Mouse (Mus musculus) CH12.LX (cell line): Measurements from ENCODE around the gene Ube2e1. TPM values are rescaled to one million over a fixed set of nuclear protein-coding genes. Genes with fewer than 3 reads are reported as not detected.

ENCODE experiments used
- DNase-seq: peaks from one replicate; pipeline ENCODE4 v3.0.0-alpha.2; 2013; ENCODE audit errors: extremely low read depth
- H3K27ac ChIP-seq: 2 replicates; pipeline ENCODE4 v1.5.1; 2012; ENCODE audit warnings: low read depth, mild to moderate bottlenecking, control low read depth, moderate library complexity; ENCODE audit not compliant: insufficient read depth
- H3K27me3 ChIP-seq: replicated peaks from 2 replicates; pipeline ENCODE3; 2012; ENCODE audit warnings: inconsistent platforms
- H3K36me3 ChIP-seq, 2 experiments: replicated peaks in 1 of 2; 2 replicates each; pipeline versions ENCODE3 to v1.6.1; 2012; ENCODE audit warnings: inconsistent platforms in 1 of 2, low read length in 1 of 2, mild to moderate bottlenecking in 1 of 2, mixed read lengths in 1 of 2, moderate library complexity in 1 of 2; ENCODE audit not compliant: control insufficient read depth in 1 of 2, insufficient read depth in 1 of 2
- H3K4me1 ChIP-seq, 2 experiments: 2 replicates each; pipeline ENCODE4 v1.6.1; 2012; ENCODE audit warnings: inconsistent platforms in 1 of 2, moderate library complexity in 1 of 2; ENCODE audit not compliant: insufficient read depth in 2 of 2, control insufficient read depth in 1 of 2
- H3K4me2 ChIP-seq: 2 replicates; pipeline ENCODE4 v1.6.1; 2012; ENCODE audit warnings: low read depth, mild to moderate bottlenecking, control low read depth; ENCODE audit not compliant: poor library complexity, insufficient read depth, severe bottlenecking
- H3K4me3 ChIP-seq, 3 experiments: fragments of 150-350 bp in 1 of 3; sonication (generic) in 1 of 3; replicated peaks in 1 of 3; 2 replicates each; pipeline versions ENCODE3 to v1.5.1; 2011 to 2012; ENCODE audit warnings: low read depth in 2 of 3, low read length in 2 of 3, mild to moderate bottlenecking in 2 of 3, moderate library complexity in 2 of 3, control low read depth in 1 of 3, improper control_type of control experiment in 1 of 3, inconsistent platforms in 1 of 3, mixed read lengths in 1 of 3; ENCODE audit not compliant: poor library complexity in 1 of 3
- H3K79me2 ChIP-seq: replicated peaks from 2 replicates; pipeline ENCODE4 v1.6.1; 2012; ENCODE audit warnings: mild to moderate bottlenecking, moderate library complexity; ENCODE audit not compliant: control insufficient read depth, poor library complexity, insufficient read depth, severe bottlenecking; ENCODE audit errors: extremely low read depth
- H3K9ac ChIP-seq: 2 replicates; pipeline ENCODE4 v1.6.1; 2012; ENCODE audit warnings: low read depth, mild to moderate bottlenecking, control low read depth, moderate library complexity; ENCODE audit not compliant: insufficient read depth
- H3K9me3 ChIP-seq: replicated peaks from 2 replicates; pipeline ENCODE3; 2012; ENCODE audit warnings: low read length, inconsistent platforms, mixed read lengths
- BHLHE40 ChIP-seq: IDR thresholded peaks from 2 replicates; pipeline ENCODE4 v1.6.1; 2011; ENCODE audit warnings: mild to moderate bottlenecking, low read depth, low read length, improper control_type of control experiment
- E2F4 ChIP-seq: IDR thresholded peaks from 2 replicates; pipeline ENCODE4 v1.6.1; 2011; ENCODE audit warnings: low read depth, low read length, improper control_type of control experiment; ENCODE audit not compliant: insufficient replicate concordance
- ELF1 ChIP-seq: IDR thresholded peaks from 2 replicates; pipeline ENCODE4 v1.6.1; 2014; ENCODE audit warnings: low read depth, mild to moderate bottlenecking, inconsistent platforms, low read length, improper control_type of control experiment
- EP300 ChIP-seq: IDR thresholded peaks from 2 replicates; pipeline ENCODE4 v1.6.1; 2011; ENCODE audit warnings: low read length, improper control_type of control experiment
- ETS1 ChIP-seq: conservative IDR thresholded peaks from 2 replicates; pipeline ENCODE4 v1.6.1; 2012; ENCODE audit warnings: low read depth, mild to moderate bottlenecking, inconsistent platforms, low read length, improper control_type of control experiment, moderate library complexity
- IRF4 ChIP-seq: IDR thresholded peaks from 2 replicates; pipeline ENCODE4 v1.6.1; 2014; ENCODE audit warnings: low read depth, mild to moderate bottlenecking, inconsistent platforms, low read length, improper control_type of control experiment
- KAT2A ChIP-seq: IDR thresholded peaks from 2 replicates; pipeline ENCODE4 v1.6.1; 2012; ENCODE audit warnings: low read length, improper control_type of control experiment, inconsistent platforms; ENCODE audit not compliant: insufficient replicate concordance
- MAFK ChIP-seq: IDR thresholded peaks from 2 replicates; pipeline ENCODE4 v1.6.1; 2011; ENCODE audit warnings: low read length, improper control_type of control experiment; ENCODE audit not compliant: insufficient replicate concordance
- MAX ChIP-seq: IDR thresholded peaks from 2 replicates; pipeline ENCODE4 v1.6.1; 2011; ENCODE audit warnings: low read length, improper control_type of control experiment
- MAZ ChIP-seq: IDR thresholded peaks from 2 replicates; pipeline ENCODE4 v1.6.1; 2012; ENCODE audit warnings: low read depth, mild to moderate bottlenecking, inconsistent platforms, low read length, improper control_type of control experiment, moderate library complexity
- MEF2A ChIP-seq: IDR thresholded peaks from 2 replicates; pipeline ENCODE4 v1.6.1; 2014; ENCODE audit warnings: low read depth, mild to moderate bottlenecking, inconsistent platforms, low read length, improper control_type of control experiment, borderline replicate concordance
- MYC ChIP-seq: IDR thresholded peaks from 2 replicates; pipeline ENCODE4 v1.6.1; 2011; ENCODE audit warnings: low read depth, mild to moderate bottlenecking, improper control_type of control experiment, low read length
- NELFE ChIP-seq: IDR thresholded peaks from 2 replicates; pipeline ENCODE4 v1.6.1; 2011; ENCODE audit warnings: low read depth, low read length, improper control_type of control experiment
- PAX5 ChIP-seq: IDR thresholded peaks from 2 replicates; pipeline ENCODE4 v1.6.1; 2012; ENCODE audit warnings: low read length, inconsistent platforms, mixed read lengths
- SIN3A ChIP-seq: IDR thresholded peaks from 2 replicates; pipeline ENCODE4 v1.6.1; 2012; ENCODE audit warnings: low read length, improper control_type of control experiment, inconsistent platforms
- SMC3 ChIP-seq: IDR thresholded peaks from 2 replicates; pipeline ENCODE4 v1.6.1; 2011; ENCODE audit warnings: low read depth, low read length, improper control_type of control experiment
- TBP ChIP-seq: conservative IDR thresholded peaks from 2 replicates; pipeline ENCODE4 v1.6.1; 2011; ENCODE audit warnings: low read depth, low read length, improper control_type of control experiment
- TCF12 ChIP-seq: IDR thresholded peaks from 2 replicates; pipeline ENCODE4 v1.6.1; 2014; ENCODE audit warnings: low read depth, mild to moderate bottlenecking, inconsistent platforms, low read length, improper control_type of control experiment
- ZKSCAN1 ChIP-seq: IDR thresholded peaks from 2 replicates; pipeline ENCODE4 v1.6.1; 2012; ENCODE audit warnings: low read depth, inconsistent platforms, low read length, improper control_type of control experiment, borderline replicate concordance
- ZNF384 ChIP-seq: IDR thresholded peaks from 2 replicates; pipeline ENCODE4 v1.6.1; 2012; ENCODE audit warnings: low read depth, low read length, improper control_type of control experiment, inconsistent platforms
- dilution Hi-C: fragments of 300-500 bp; cut with MboI; formaldehyde crosslinking; loops from 2 replicates; pipeline ENCODE4 v1.14.3; 2020; ENCODE audit warnings: low sequenced_read_pairs; ENCODE audit not compliant: extremely low pct_unique_long_range_greater_than_20kb, extremely low pct_ligation_motif_present
- in situ Hi-C: fragments of 300-500 bp; cut with MboI; formaldehyde crosslinking; loops from 3 replicates; pipeline ENCODE4 v1.14.3; 2019; ENCODE audit warnings: low sequenced_read_pairs, low pct_ligation_motif_present, low pct_unique_long_range_greater_than_20kb, mixed read lengths
- polyA plus RNA-seq: library from polyadenylated mRNA; unstranded; fragments of >175 nt; gene quantifications from 2 replicates; pipeline ENCODE4 v1.2.1, GENCODE M21; 2012; ENCODE audit warnings: low read depth; ENCODE audit not compliant: insufficient read length
- total RNA-seq, 2 experiments: library from RNA; depleted of rRNA; stranded (reverse); fragments of 300-350 nt in 1 of 2; fragments of >200 nt in 1 of 2; gene quantifications; 2 replicates each; pipeline ENCODE4 v1.2.3; 2012 to 2014

The Ube2e1 gene
- total and polyA plus RNA-seq, 3 experiments = 28.1 to 202 (median 183) TPM

- H3K36me3 ChIP-seq = peaks cover 13 to 77% of the 10 kb centered on the region in 2 experiments
- H3K79me2 ChIP-seq = peaks cover 2% of the 10 kb centered on the region; the same call in 1 of the 2 replicates
- dilution Hi-C loops (no loop called here), in situ Hi-C loops (no loop called here)
- no peak for DNase-seq
- H3K4me2 ChIP-seq = no peak overlapping the region
- H3K27ac ChIP-seq = no peak overlapping the region
- no peaks in the 10 kb centered on the region for H3K27me3 ChIP-seq
- no peaks in the 10 kb centered on the region for H3K9me3 ChIP-seq
- no peak overlapping the region for H3K4me3 ChIP-seq
- no peak overlapping the region for H3K9ac ChIP-seq
- H3K4me1 ChIP-seq = peaks cover 2 to 14% of the 10 kb centered on the region in 2 experiments; a peak in 1 of 4 replicates
- TF ChIP-seq ETS1 = no peak
- no peak for TF ChIP-seq ZNF384
- no peak for TF ChIP-seq IRF4
- TF ChIP-seq EP300 = no peak
- no peak for TF ChIP-seq KAT2A
- no peak for TF ChIP-seq SMC3
- TF ChIP-seq TCF12 = no peak
- no peak for TF ChIP-seq NELFE
- TF ChIP-seq ELF1 = no peak
- no peak for TF ChIP-seq PAX5
- TF ChIP-seq E2F4 = no peak
- no peak for TF ChIP-seq MAFK
- TF ChIP-seq MAZ = no peak
- TF ChIP-seq BHLHE40 = no peak
- no peak for TF ChIP-seq ZKSCAN1
- no peak for TF ChIP-seq MEF2A
- no peak for TF ChIP-seq SIN3A
- no peak for TF ChIP-seq MAX
- no peak for TF ChIP-seq MYC
- TF ChIP-seq, all 38 proteins: peak for 0
Observed at GRCm38 (mm10) chr14:18317457-18318411, 13.9 kb downstream of the Ube2e1 start.

- Histone ChIP-seq H3K79me2 (0 out of 2 replicates have a peak, but pooled peaks cover 3% of the 10 kb centered on the region), H3K9ac (no peak overlapping the region), H3K4me1 (peaks cover 3 to 40% of the 10 kb centered on the region in 2 experiments), H3K36me3 (peaks cover 3 to 48% of the 10 kb centered on the region in 2 experiments), H3K27me3 (no peaks in the 10 kb centered on the region), H3K4me3 (no peak overlapping the region), H3K27ac (no peak overlapping the region), H3K9me3 (no peaks in the 10 kb centered on the region), H3K4me2 (no peak overlapping the region)
- dilution Hi-C loops = no loop called here
- TF ChIP-seq BHLHE40 = peak; percentile 74
- no peak for TF ChIP-seq TBP
- in situ Hi-C loops = no loop called here
- DNase-seq = peak; percentile 47
Observed at GRCm38 (mm10) chr14:18304165-18304564, 27.5 kb downstream of the Ube2e1 start.
